Mouse (Mus musculus) brain, embryonic 18.5 days (tissue): ENCODE measurements at regions not wholly inside any gene's neighbourhood (a gene's known extent, or its start where the extent isn't known, plus 50 kb on each side); places are given as distances from the start of the nearest gene placed in this dataset.
A peak's percentile ranks its signal among the peaks of the same experiment; 100 is the strongest.
"Not testable (repeated sequence)": the region's sequence is repeated elsewhere in the genome, so short reads cannot be mapped to it uniquely, and the experiment has no call there.

Experiments
- DNase-seq: peaks from one replicate; pipeline ENCODE4 v3.0.0-alpha.2; 2012; ENCODE audit warnings: low read depth, low spot score

DNA sequence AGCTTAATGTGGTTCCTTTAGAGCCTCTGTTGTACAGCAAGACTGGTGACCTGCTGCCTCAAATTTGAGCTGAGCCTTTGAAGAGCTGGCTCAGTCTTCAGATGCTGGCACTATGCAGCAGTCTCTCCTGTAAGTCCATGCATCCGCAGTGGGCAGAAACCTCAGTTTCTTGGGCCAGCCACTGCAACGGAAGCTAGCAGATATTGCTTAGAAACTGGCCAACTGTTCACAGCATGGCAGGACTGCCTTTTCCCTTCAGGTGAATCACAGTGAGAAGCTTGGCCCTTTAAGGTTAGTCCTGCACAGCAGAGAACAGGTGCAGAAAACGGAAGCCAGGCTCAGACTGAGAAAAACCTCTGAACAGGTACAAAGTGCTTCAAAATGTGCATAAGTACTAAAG, 1976.8 kb upstream of the G6pd2 start:
- no peak for DNase-seq

DNA sequence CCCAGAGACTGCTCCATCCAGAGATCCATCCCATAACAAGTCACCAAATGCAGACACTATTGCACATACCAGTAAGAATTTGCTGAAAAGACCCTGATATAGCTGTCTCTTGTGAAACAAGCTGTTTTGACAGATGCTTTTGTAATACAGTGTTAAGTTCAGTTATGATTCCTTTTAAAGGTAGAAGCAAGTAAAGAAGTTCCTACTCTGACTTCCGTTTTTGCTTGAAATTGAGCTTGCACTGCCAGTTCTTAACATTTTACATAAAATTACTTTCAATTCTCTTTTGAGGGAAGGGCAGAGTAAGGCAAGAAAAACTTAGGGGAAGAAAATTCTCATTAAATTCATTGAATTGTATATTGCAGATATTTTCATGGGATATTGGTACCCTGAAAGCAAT, 1962.9 kb upstream of the G6pd2 start:
- no peak for DNase-seq

DNA sequence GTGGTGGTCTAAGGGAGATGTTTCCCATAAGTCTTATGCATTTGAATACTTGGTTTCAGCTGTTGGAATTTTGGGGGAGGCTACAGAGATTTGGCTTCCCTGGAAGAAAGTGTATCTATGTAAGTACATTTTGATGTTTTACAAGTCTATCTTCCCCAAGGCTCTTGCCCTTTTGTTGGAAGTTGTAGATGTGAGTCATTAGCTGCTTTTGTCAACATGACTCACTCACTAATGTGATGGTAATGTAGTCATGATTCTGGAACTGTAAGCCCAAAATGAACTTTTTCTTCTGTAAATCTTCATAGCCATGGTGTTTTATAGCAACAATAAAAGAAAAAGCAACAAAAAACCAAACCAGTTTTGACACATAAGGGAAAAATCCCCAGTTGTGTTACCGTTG, 1961.0 kb upstream of the G6pd2 start:
- no peak for DNase-seq

DNA sequence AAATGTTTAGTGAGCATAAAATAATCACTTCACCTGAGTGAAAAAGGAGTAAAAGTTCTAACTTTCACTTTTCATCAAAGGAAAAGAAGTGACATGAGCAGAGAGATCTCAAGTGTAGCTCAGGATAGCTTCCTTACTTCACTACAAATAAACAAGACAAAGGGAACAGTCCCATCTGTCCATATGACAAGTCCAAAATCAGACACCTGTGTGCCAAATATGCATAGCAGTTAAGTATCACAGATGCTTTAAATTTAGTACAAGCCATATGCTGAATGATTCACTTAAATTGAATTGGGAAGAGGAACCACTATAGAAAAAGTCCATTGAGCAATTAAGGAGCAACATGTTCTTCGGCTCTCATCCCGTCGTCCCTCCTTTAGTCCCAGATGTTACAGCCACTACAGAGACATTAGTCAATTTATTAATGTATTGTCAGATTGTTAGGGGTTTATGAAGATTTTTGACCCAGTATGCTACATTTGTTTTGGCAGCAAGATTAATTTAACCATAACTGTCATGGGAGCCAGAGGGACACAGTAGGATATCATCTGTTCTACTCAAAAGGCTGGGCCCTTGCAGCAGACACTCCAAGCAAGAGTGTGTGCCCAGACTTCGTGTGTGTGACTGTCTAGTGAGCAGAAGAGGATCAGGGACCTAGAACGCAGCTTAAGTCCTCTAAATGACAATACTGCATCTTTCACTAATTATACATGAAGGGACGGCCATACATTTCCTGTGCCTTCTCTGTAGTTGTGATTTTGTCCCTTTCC, 1914.5 kb upstream of the G6pd2 start:
- no peak for DNase-seq

DNA sequence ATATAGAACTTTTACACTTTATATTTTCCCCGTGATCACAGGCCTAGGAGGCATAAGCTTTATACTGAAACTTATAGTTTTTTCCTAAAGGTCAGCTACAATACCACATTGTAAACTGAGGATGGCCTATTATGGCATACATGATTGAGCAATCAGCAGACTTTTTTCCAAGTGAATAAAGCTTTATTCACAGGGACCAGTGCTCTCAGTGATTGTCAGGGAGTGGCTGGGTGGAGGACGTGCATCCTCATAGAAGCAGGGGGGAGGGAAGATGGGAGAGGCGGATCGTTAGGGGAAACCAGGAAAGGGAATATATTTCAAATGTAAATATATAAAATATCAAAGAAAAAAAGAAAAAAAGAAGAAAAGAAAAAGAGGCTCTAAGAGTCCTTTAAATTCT, 1886.7 kb upstream of the G6pd2 start:
- no peak for DNase-seq

DNA sequence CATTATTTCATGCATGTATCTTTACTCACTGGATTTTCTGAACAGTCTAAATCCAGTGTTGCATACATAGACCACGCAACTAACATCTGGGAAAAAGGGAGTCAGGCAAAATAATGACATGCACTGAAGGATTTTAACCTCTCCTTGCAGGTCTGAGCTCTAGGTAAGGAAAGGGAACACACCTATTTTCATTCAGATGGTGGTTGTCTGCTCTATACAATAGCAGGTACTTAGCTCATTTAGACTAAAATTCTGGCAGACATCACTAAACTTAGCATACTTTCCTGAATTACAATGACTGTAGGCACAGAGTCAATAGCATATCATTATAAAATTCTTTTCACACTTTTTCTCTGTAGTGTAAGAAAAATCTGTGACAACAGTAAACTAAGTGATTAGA, 1867.8 kb upstream of the G6pd2 start:
- DNase-seq, result no peak

DNA sequence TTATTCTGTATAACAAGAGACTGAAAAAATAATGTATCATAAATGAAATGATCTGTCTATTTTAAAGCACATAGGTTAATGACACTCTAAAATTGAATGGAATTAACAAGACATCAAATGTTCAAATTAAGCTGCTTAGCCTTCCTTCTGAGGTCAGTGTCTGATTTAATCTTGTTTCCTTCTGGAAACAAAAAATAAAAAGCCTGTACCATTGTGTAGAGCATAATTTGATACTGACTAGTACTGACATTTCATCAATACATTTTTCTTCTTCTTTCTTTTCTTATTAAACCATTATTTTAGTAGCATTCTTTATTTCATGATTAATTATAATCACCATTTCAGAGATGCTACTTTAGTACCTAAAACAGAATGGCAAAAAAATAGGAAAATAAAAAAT, 1862.9 kb upstream of the G6pd2 start:
- no peak for DNase-seq

DNA sequence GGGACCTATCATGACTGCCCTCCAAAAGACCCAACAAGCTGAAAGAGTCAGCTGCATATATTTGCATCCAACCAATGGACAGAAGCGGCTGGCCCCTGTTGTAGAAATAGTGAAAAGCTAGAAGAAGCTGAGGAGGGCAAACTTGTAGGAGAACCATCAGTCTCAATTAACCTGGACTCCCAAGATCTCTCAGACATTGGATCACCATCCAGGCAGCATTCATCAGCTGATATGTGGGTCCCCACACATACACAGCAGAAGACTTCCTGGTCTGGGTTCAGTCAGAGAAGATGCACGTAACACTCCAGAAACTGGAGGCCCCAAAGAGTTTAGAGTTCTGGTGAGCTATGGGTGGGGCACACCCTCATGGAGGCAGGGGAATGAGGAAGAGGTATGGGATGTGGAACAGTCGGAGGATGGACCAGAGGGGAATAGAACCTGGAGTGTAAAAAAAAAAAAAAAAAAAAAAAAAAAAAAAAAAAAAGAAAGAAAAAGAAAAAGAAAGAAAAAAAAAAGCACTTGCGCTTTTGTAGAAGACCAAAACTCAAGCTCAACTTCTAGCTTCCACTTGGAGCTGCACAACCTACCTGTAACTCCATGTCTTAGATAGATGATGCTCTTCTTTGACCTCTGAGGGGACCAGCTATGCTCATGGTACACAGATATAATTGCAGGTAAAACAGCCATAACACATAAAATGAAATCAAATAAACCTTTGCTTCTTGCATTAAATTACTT, 1860.6 kb upstream of the G6pd2 start:
- no peak for DNase-seq

DNA sequence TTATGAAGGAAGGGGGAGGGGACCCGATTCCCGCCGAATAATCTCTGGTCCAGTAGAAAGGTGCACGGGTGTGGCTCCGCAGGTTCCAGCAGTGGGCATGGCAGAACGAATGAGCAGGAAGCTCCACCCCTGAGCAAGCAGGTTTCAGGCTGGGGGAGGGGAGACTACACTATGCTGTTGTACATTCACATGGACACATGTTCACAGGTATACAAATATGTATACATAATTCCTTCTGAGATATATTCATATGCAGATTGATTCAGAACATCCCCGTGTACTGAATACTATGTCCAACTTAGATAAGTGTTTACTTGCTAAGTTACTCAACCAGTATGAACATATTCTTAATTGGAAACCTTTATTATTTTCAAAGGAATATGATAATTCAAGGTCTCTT, 1852.4 kb upstream of the G6pd2 start:
- not testable (repeated sequence) for DNase-seq

DNA sequence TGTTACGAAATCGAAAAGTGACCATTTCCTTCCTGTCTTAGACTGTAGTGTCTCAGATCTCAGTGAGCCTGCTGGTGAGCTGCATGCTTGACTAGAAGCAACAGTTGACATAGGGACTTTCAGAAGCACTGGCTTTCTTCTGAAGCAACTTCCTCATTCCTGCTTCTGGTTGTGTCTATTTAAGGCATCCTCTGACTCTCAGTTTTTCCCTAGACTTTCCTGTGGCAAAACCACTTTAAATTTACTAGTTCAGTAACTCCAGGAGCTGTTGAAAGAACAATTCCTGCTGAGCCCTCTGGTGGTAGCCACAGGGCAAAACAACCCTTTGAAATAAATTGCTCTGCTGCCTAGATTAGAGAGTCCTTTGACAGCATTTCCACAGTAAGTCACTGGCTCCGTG, 1811.9 kb upstream of the G6pd2 start:
- peak; percentile 18 for DNase-seq

DNA sequence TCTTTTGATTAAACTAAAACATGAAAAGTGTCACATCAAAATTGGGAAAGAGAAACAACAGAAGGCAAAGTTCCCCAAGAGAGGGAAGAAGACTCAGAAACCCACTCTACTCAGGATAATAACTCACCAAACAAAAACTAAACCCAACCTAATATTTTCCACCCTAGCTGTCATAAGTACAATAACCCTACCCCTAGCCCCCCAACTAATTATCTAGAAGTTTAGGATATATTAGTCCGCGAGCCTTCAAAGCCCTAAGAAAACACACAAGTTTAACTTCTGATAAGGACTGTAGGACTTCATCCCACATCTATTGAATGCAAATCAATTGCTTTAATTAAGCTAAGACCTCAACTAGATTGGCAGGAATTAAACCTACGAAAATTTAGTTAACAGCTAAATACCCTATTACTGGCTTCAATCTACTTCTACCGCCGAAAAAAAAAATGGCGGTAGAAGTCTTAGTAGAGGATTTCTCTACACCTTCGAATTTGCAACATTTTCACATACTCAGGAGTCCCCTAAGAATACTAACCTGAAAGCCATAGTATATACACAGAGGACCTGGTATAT, 1765.9 kb upstream of the G6pd2 start:
- not testable (repeated sequence) for DNase-seq

DNA sequence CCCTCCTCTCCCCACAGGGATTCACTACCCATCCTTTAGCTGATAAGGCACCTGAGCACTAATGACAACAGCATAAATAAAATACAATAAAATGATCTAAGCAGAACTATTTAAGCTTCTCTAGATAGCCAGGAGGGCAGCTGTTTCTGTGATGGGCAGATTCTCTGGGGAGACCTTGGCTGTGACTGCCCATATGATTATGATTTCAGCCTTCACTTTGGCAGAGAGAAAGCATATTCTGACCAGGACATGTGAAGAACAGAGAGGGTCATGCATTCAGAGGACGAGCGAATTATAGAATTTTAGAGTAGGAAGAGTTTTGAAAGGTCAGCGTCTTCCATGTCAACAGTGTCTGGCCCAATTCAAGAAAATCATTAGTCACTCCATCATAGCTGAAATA, 1759.6 kb upstream of the G6pd2 start:
- DNase-seq, result no peak

DNA sequence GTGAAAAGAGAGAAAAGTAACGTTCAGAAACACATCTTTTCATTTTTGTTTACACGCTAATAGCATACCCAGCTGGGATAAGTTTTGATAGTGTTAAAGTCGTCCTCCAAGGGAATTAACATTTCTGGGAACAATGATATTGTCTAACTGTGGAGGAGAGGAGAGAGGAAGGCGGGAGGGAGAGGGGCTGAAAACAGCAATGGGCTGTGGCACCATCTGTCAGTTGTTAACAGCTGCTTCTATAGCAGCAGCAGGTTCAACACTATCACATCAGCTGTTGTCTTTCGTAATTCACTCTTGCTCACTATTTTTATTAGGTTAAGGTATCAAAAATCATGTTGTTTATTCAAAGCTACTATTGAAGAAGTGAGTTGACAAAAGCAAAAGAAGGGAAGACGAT, 1747.4 kb upstream of the G6pd2 start:
- DNase-seq, result no peak
